Mouse (Mus musculus): Measurements from ENCODE around the gene Olfr1155. TPM values are rescaled to one million over a fixed set of nuclear protein-coding genes. Genes with fewer than 3 reads are reported as not detected.

Gene Olfr1155
- polyA plus RNA-seq (2015; fragmentation: Illumina TruSeq; extraction: RNeasy Lipid Tissue Mini Kit (QIAGEN cat#74804); ENCODE audit: insufficient read depth, low read depth, low replicate concordance) = not detected

GRCm38 (mm10) chr2:87945037-87945436 is at the start of gene Olfr1155:
Olfr1155 (minus strand) TSS chr2:87945137.

DNA sequence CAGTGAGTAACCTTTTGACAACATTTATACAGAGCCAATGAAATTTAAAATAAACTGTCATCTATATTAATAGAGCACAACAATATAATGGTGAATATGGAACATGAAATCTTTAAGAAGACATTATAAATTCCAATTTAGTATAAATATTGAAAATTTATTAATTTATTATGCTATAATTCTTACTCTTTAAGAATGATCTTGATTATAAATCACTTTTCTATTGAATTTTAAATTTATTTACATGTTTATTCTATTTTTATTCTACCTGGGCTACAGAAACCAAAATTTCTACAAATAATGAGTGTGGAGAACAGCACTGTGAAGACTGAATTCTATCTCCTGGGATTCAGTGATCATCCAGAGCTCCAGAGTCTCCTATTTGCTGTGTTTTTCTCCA is 44.9 kb upstream of the Olfr1155 start, which contains the start of gene Olfr1158:
Gene Olfr1158, plus strand, starts transcription at position 301 of the 400 bp plus-strand sequence.

GRCm38 (mm10) chr2:87974563-87974962 is 29.6 kb upstream of the Olfr1155 start, which contains the start of gene Olfr74:
Olfr74 (minus strand) TSS chr2:87974663.

DNA sequence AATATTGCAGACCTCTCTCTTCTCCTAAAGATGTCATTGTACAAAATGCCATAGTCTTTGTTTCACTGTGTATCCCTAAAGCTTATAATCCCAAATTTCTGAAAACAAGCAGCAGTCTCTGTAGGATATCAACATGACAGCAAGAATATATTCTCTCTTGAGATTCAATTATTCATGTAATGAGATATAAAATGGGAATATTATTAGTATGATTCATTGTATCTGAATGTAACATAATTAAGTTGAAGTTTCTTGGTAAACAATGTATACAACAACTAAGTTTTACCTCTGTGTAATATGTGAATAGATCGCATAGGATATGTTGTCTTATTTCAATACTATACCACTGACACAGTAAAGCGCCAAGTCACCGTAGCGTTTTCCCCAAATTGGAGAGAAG is 23.3 kb upstream of the Olfr1155 start, which contains the start of gene Olfr1157:
Gene Olfr1157, minus strand, starts transcription at position 101 of the 400 bp plus-strand sequence.

GRCm38 (mm10) chr2:87953000-87953399 is 8.1 kb upstream of the Olfr1155 start, which contains the start of gene Olfr1156:
Olfr1156 (minus strand) TSS chr2:87953100.

GRCm38 (mm10) chr2:87905066-87905465 is 39.9 kb downstream of the Olfr1155 start, which contains the start of gene Olfr1154:
Olfr1154 (minus strand) TSS chr2:87905166.

GRCm38 (mm10) chr2:87894662-87895061 is 50.3 kb downstream of the Olfr1155 start, which contains the start of gene Olfr1153:
Olfr1153 (plus strand) TSS chr2:87894962.

Other genes starting within 250 kb of the Olfr1155 start
- not detected for gene Olfr1137, start 232.0 kb downstream of the Olfr1155 start, polyA plus RNA-seq (2015; fragmentation: Illumina TruSeq; extraction: RNeasy Lipid Tissue Mini Kit (QIAGEN cat#74804); ENCODE audit: insufficient read depth, low read depth, low replicate concordance)
- gene Olfr1138, start 205.2 kb downstream of the Olfr1155 start, polyA plus RNA-seq (2015; fragmentation: Illumina TruSeq; extraction: RNeasy Lipid Tissue Mini Kit (QIAGEN cat#74804); ENCODE audit: insufficient read depth, low read depth, low replicate concordance) = not detected
- not detected for gene Olfr1140, start 201.4 kb downstream of the Olfr1155 start, polyA plus RNA-seq (2015; fragmentation: Illumina TruSeq; extraction: RNeasy Lipid Tissue Mini Kit (QIAGEN cat#74804); ENCODE audit: insufficient read depth, low read depth, low replicate concordance)
- not detected for gene Olfr1141, start 191.1 kb downstream of the Olfr1155 start, polyA plus RNA-seq (2015; fragmentation: Illumina TruSeq; extraction: RNeasy Lipid Tissue Mini Kit (QIAGEN cat#74804); ENCODE audit: insufficient read depth, low read depth, low replicate concordance)
- not detected for gene Olfr152, start 165.7 kb downstream of the Olfr1155 start, polyA plus RNA-seq (2015; fragmentation: Illumina TruSeq; extraction: RNeasy Lipid Tissue Mini Kit (QIAGEN cat#74804); ENCODE audit: insufficient read depth, low read depth, low replicate concordance)
- not detected for gene Olfr1143, start 144.5 kb downstream of the Olfr1155 start, polyA plus RNA-seq (2015; fragmentation: Illumina TruSeq; extraction: RNeasy Lipid Tissue Mini Kit (QIAGEN cat#74804); ENCODE audit: insufficient read depth, low read depth, low replicate concordance)
- gene Olfr1145, start 135.3 kb downstream of the Olfr1155 start, polyA plus RNA-seq (2015; fragmentation: Illumina TruSeq; extraction: RNeasy Lipid Tissue Mini Kit (QIAGEN cat#74804); ENCODE audit: insufficient read depth, low read depth, low replicate concordance) = not detected
- gene Olfr1148, start 114.6 kb downstream of the Olfr1155 start, polyA plus RNA-seq (2015; fragmentation: Illumina TruSeq; extraction: RNeasy Lipid Tissue Mini Kit (QIAGEN cat#74804); ENCODE audit: insufficient read depth, low read depth, low replicate concordance) = not detected
- gene Olfr1150-ps1, start 101.1 kb downstream of the Olfr1155 start, polyA plus RNA-seq (2015; fragmentation: Illumina TruSeq; extraction: RNeasy Lipid Tissue Mini Kit (QIAGEN cat#74804); ENCODE audit: insufficient read depth, low read depth, low replicate concordance) = not detected
- gene Olfr1151, start 89.3 kb downstream of the Olfr1155 start, polyA plus RNA-seq (2015; fragmentation: Illumina TruSeq; extraction: RNeasy Lipid Tissue Mini Kit (QIAGEN cat#74804); ENCODE audit: insufficient read depth, low read depth, low replicate concordance) = not detected
- not detected for gene Olfr1152, start 78.6 kb downstream of the Olfr1155 start, polyA plus RNA-seq (2015; fragmentation: Illumina TruSeq; extraction: RNeasy Lipid Tissue Mini Kit (QIAGEN cat#74804); ENCODE audit: insufficient read depth, low read depth, low replicate concordance)
- gene Olfr1153, start 50.2 kb downstream of the Olfr1155 start, polyA plus RNA-seq (2015; fragmentation: Illumina TruSeq; extraction: RNeasy Lipid Tissue Mini Kit (QIAGEN cat#74804); ENCODE audit: insufficient read depth, low read depth, low replicate concordance) = not detected
- not detected for gene Olfr1154, start 40.0 kb downstream of the Olfr1155 start, polyA plus RNA-seq (2015; fragmentation: Illumina TruSeq; extraction: RNeasy Lipid Tissue Mini Kit (QIAGEN cat#74804); ENCODE audit: insufficient read depth, low read depth, low replicate concordance)
- gene Olfr1156, start 8.0 kb upstream of the Olfr1155 start, polyA plus RNA-seq (2015; fragmentation: Illumina TruSeq; extraction: RNeasy Lipid Tissue Mini Kit (QIAGEN cat#74804); ENCODE audit: insufficient read depth, low read depth, low replicate concordance) = not detected
- gene Olfr1157, start 23.2 kb upstream of the Olfr1155 start, polyA plus RNA-seq (2015; fragmentation: Illumina TruSeq; extraction: RNeasy Lipid Tissue Mini Kit (QIAGEN cat#74804); ENCODE audit: insufficient read depth, low read depth, low replicate concordance) = not detected
- not detected for gene Olfr74, start 29.5 kb upstream of the Olfr1155 start, polyA plus RNA-seq (2015; fragmentation: Illumina TruSeq; extraction: RNeasy Lipid Tissue Mini Kit (QIAGEN cat#74804); ENCODE audit: insufficient read depth, low read depth, low replicate concordance)
- gene Olfr1158, start 45.0 kb upstream of the Olfr1155 start, polyA plus RNA-seq (2015; fragmentation: Illumina TruSeq; extraction: RNeasy Lipid Tissue Mini Kit (QIAGEN cat#74804); ENCODE audit: insufficient read depth, low read depth, low replicate concordance) = not detected
- not detected for gene Olfr1160, start 63.1 kb upstream of the Olfr1155 start, polyA plus RNA-seq (2015; fragmentation: Illumina TruSeq; extraction: RNeasy Lipid Tissue Mini Kit (QIAGEN cat#74804); ENCODE audit: insufficient read depth, low read depth, low replicate concordance)
- not detected for gene Olfr1161, start 77.6 kb upstream of the Olfr1155 start, polyA plus RNA-seq (2015; fragmentation: Illumina TruSeq; extraction: RNeasy Lipid Tissue Mini Kit (QIAGEN cat#74804); ENCODE audit: insufficient read depth, low read depth, low replicate concordance)
- not detected for gene Olfr73, start 92.6 kb upstream of the Olfr1155 start, polyA plus RNA-seq (2015; fragmentation: Illumina TruSeq; extraction: RNeasy Lipid Tissue Mini Kit (QIAGEN cat#74804); ENCODE audit: insufficient read depth, low read depth, low replicate concordance)
- gene Olfr1162, start 106.0 kb upstream of the Olfr1155 start, polyA plus RNA-seq (2015; fragmentation: Illumina TruSeq; extraction: RNeasy Lipid Tissue Mini Kit (QIAGEN cat#74804); ENCODE audit: insufficient read depth, low read depth, low replicate concordance) = not detected
- not detected for gene Olfr1163, start 126.7 kb upstream of the Olfr1155 start, polyA plus RNA-seq (2015; fragmentation: Illumina TruSeq; extraction: RNeasy Lipid Tissue Mini Kit (QIAGEN cat#74804); ENCODE audit: insufficient read depth, low read depth, low replicate concordance)
- not detected for gene Olfr1164, start 148.8 kb upstream of the Olfr1155 start, polyA plus RNA-seq (2015; fragmentation: Illumina TruSeq; extraction: RNeasy Lipid Tissue Mini Kit (QIAGEN cat#74804); ENCODE audit: insufficient read depth, low read depth, low replicate concordance)
- gene Olfr1166, start 183.1 kb upstream of the Olfr1155 start, polyA plus RNA-seq (2015; fragmentation: Illumina TruSeq; extraction: RNeasy Lipid Tissue Mini Kit (QIAGEN cat#74804); ENCODE audit: insufficient read depth, low read depth, low replicate concordance) = not detected
- not detected for gene Olfr1167, start 210.1 kb upstream of the Olfr1155 start, polyA plus RNA-seq (2015; fragmentation: Illumina TruSeq; extraction: RNeasy Lipid Tissue Mini Kit (QIAGEN cat#74804); ENCODE audit: insufficient read depth, low read depth, low replicate concordance)
- not detected for gene Olfr1168, start 236.7 kb upstream of the Olfr1155 start, polyA plus RNA-seq (2015; fragmentation: Illumina TruSeq; extraction: RNeasy Lipid Tissue Mini Kit (QIAGEN cat#74804); ENCODE audit: insufficient read depth, low read depth, low replicate concordance)